Mouse (Mus musculus) limb, embryonic 14.5 days (tissue): ENCODE data around the gene Cdk2ap2. TPM values are rescaled to one million over a fixed set of nuclear protein-coding genes. Genes with fewer than 3 reads are reported as not detected.

Source experiments
- ATAC-seq: fragments of 200-750 bp; cut with Nextera tagmentation; 2 replicates; pipeline ENCODE4 v1.8.0; 2017; ENCODE audit warnings: low read depth, moderate number of reproducible peaks, moderate TSS enrichment; ENCODE audit not compliant: low FRiP score
- DNase-seq: peaks from one replicate; pipeline ENCODE4 v3.0.0-alpha.2; 2015; ENCODE audit warnings: low spot score
- H3K27ac ChIP-seq: fragments of 300-500 bp; sonication (generic); replicated peaks from 2 replicates; pipeline ENCODE4 v1.5.1; 2014; ENCODE audit warnings: low read depth, mild to moderate bottlenecking, low read length, moderate library complexity, mixed read lengths
- H3K27me3 ChIP-seq: fragments of 300-500 bp; sonication (generic); 2 replicates; pipeline ENCODE4 v1.6.1; 2014; ENCODE audit warnings: low read length, mixed read lengths; ENCODE audit not compliant: control insufficient read depth, insufficient read depth
- H3K36me3 ChIP-seq: fragments of 300-500 bp; sonication (generic); 2 replicates; pipeline ENCODE4 v1.6.1; 2014; ENCODE audit warnings: mild to moderate bottlenecking, low read length, moderate library complexity, mixed read lengths; ENCODE audit not compliant: control insufficient read depth, insufficient read depth
- H3K4me1 ChIP-seq: fragments of 300-500 bp; sonication (generic); 2 replicates; pipeline ENCODE4 v1.6.1; 2014; ENCODE audit warnings: antibody characterized with exemption, low read length, mixed read lengths; ENCODE audit not compliant: control insufficient read depth, insufficient read depth
- H3K4me2 ChIP-seq: fragments of 300-500 bp; sonication (generic); replicated peaks from 2 replicates; pipeline ENCODE4 v1.6.1; 2014; ENCODE audit warnings: low read depth, mild to moderate bottlenecking, low read length, moderate library complexity; ENCODE audit not compliant: severe bottlenecking
- H3K4me3 ChIP-seq: fragments of 300-500 bp; sonication (generic); replicated peaks from 2 replicates; pipeline ENCODE4 v1.5.1; 2014; ENCODE audit warnings: low read length
- H3K9ac ChIP-seq: fragments of 300-500 bp; sonication (generic); 2 replicates; pipeline ENCODE4 v1.6.1; 2014; ENCODE audit warnings: mild to moderate bottlenecking, low read depth, low read length, moderate library complexity; ENCODE audit not compliant: severe bottlenecking
- H3K9me3 ChIP-seq: fragments of 300-500 bp; sonication (generic); 2 replicates; pipeline ENCODE4 v1.6.1; 2016; ENCODE audit warnings: low read length; ENCODE audit not compliant: control insufficient read depth
- POLR2A ChIP-seq: fragments of 200-500 bp; IDR thresholded peaks from 2 replicates; pipeline ENCODE4 v1.8.0; 2012; ENCODE audit warnings: inconsistent platforms, mild to moderate bottlenecking, moderate library complexity, borderline replicate concordance; ENCODE audit not compliant: insufficient read depth, insufficient read length; ENCODE audit errors: extremely low read depth
- WGBS: fragments of 180-500 bp; shearing (Covaris S2); extraction: QIAGEN DNeasy Blood & Tissue Kit; methylation state at CpG from one replicate; pipeline ENCODE4 v1.1.7; 2014; 5-methylcytosine and 5-hydroxymethylcytosine counted together
- polyA plus RNA-seq, 2 experiments: library from polyadenylated mRNA; depleted of rRNA in 1 of 2; stranded (reverse) in 1 of 2; unstranded in 1 of 2; fragments of >200 nt; fragmentation: Nextera tagmentation in 1 of 2; extraction: Ambion mirVana in 1 of 2; gene quantifications; 2 replicates each; pipeline versions ENCODE4 v1.2.1 to v1.2.3; 2012 to 2014

Cdk2ap2 gene
- polyA plus RNA-seq, 2 experiments: 45.2 to 67.6 TPM

DNA sequence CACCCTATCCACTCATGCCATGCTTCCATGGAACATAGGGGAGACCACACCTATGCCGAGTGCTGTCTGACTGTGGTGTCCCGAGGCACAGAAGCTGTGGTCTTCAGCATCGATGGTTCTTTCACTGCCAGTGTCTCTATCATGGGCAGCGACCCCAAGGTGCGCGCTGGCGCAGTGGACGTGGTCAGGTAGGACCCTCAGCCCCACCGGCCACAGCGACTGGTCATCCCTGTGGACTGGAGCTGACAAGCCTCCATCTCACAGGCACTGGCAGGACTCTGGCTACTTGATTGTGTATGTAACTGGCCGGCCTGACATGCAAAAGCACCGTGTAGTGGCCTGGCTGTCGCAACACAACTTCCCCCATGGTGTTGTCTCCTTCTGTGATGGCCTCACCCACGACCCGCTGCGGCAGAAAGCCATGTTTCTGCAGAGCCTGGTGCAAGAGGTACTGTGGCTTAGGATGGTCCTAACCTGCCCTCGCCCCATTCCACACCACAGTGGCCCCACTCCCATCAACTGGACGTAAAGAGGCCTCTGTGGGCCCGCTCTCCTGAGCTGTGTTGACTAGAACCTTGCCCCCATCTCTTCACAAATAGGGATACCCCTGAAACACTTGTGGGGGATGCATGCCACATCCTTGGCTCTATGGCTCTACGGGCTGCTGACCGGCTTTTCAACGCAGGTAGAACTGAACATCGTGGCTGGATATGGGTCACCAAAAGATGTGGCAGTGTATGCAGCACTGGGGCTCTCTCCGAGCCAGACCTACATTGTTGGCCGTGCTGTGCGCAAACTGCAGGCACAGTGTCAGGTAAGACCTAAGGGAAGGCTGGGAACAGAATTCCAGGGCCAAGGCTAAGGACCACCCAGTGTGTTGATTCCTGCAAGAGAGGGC lies 15.3 kb downstream of the Cdk2ap2 start:
- H3K4me2 ChIP-seq: no peak overlapping the region
- TF ChIP-seq POLR2A: no peak
- H3K27me3 ChIP-seq: no peaks in the 10 kb centered on the region
- H3K4me3 ChIP-seq: no peak overlapping the region
- no peak for DNase-seq
- no peak for ATAC-seq
- peaks cover 58% of the 10 kb centered on the region for H3K36me3 ChIP-seq
- no peak overlapping the region for H3K9ac ChIP-seq
- H3K4me1 ChIP-seq: peaks cover 6% of the 10 kb centered on the region; the same call in 1 of the 2 replicates
- WGBS: 94% methylated on average over 26 of the region's 26 CpGs
- H3K27ac ChIP-seq: no peak overlapping the region
- H3K9me3 ChIP-seq: no peaks in the 10 kb centered on the region

GRCm38 (mm10) chr19:4113186-4113805 lies 16.3 kb downstream of the Cdk2ap2 start:
- DNase-seq (no peak), ATAC-seq (no peak)
- Histone ChIP-seq H3K27ac (peak overlapping the region; percentile 43; the same call in 1 of the 2 replicates), H3K4me3 (no peak overlapping the region), H3K9ac (0 out of 2 replicates have a peak overlapping the region, but pooled peaks have one; percentile 16), H3K27me3 (no peaks in the 10 kb centered on the region), H3K4me1 (peaks cover 6% of the 10 kb centered on the region; the same call in 1 of the 2 replicates), H3K36me3 (peaks cover 68% of the 10 kb centered on the region), H3K9me3 (no peaks in the 10 kb centered on the region), H3K4me2 (no peak overlapping the region)
- WGBS: 69% methylated on average over 13 of the region's 13 CpGs
- no peak for TF ChIP-seq POLR2A

- Histone ChIP-seq H3K27me3 (no peaks in the 10 kb centered on the region), H3K9ac (no peak overlapping the region), H3K4me1 (peaks cover 6% of the 10 kb centered on the region; the same call in 1 of the 2 replicates), H3K9me3 (no peaks in the 10 kb centered on the region), H3K4me2 (no peak overlapping the region), H3K4me3 (no peak overlapping the region), H3K36me3 (peaks cover 71% of the 10 kb centered on the region), H3K27ac (0 out of 2 replicates have a peak overlapping the region, but pooled peaks have one; percentile 19)
- WGBS: 27% methylated on average over 5 of the region's 5 CpGs
- ATAC-seq: no peak
- TF ChIP-seq POLR2A: no peak
- DNase-seq: no peak
Measured at GRCm38 (mm10) chr19:4113806-4114230, 16.8 kb downstream of the Cdk2ap2 start.

DNA sequence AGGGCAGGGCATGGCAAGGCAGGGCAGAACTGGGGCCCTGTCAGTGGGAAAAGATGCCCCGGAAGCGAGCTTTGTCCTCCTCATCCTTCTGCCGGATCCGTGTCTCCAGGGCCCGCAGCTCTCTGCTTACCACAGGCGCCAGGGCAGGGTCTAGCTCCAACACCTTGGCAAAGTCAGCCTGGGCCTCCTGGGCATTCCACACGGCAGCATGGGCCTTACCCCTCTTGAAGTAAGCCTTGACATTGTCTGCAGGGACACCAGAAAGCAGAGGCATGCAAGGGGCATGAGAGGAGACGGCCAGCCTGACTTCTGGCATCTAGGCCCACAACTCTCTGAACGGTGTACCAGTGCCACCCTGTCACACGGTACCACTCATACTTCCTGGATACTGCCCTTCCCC lies 17.6 kb downstream of the Cdk2ap2 start:
- Histone ChIP-seq H3K9ac (no peak overlapping the region), H3K27ac (no peak overlapping the region), H3K9me3 (no peaks in the 10 kb centered on the region), H3K27me3 (no peaks in the 10 kb centered on the region), H3K36me3 (peaks cover 73% of the 10 kb centered on the region), H3K4me2 (no peak overlapping the region), H3K4me1 (peaks cover 6% of the 10 kb centered on the region; the same call in 1 of the 2 replicates), H3K4me3 (no peak overlapping the region)
- ATAC-seq (no peak), DNase-seq (no peak)
- no peak for TF ChIP-seq POLR2A
- 88% methylated on average over 10 of the region's 10 CpGs for WGBS

DNA sequence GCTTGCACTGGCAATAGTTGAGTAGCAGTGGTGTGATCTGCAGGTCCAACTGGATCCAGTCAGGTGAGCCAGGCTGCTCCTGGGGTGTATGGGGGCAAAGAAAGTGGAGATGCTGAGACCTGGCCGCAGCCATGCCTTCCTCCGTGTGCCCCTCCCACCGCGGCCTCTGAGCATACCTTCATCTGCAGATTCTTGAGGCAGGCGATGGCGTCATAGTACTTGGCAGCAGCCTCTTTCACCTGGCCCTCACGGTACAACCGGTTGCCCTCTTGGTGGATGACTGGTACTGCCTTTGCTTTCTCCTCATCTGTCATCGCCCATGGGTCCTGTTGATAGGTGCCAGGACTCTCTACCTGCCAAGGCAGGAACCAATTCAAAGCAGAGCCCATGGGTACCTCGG lies 18.2 kb downstream of the Cdk2ap2 start:
- Histone ChIP-seq H3K4me1 (peaks cover 6% of the 10 kb centered on the region; the same call in 1 of the 2 replicates), H3K4me3 (no peak overlapping the region), H3K27ac (no peak overlapping the region), H3K27me3 (no peaks in the 10 kb centered on the region), H3K4me2 (no peak overlapping the region), H3K9ac (no peak overlapping the region), H3K9me3 (no peaks in the 10 kb centered on the region), H3K36me3 (peaks cover 73% of the 10 kb centered on the region)
- 96% methylated on average over 10 of the region's 10 CpGs for WGBS
- no peak for TF ChIP-seq POLR2A
- ATAC-seq (no peak), DNase-seq (no peak)
